Mouse (Mus musculus) midbrain, embryonic 14.5 days (tissue): Measurements from ENCODE around the gene Vamp5. TPM values are rescaled to one million over a fixed set of nuclear protein-coding genes. Genes with fewer than 3 reads are reported as not detected.

Source experiments
- ATAC-seq: fragments of 200-750 bp; cut with Nextera tagmentation; 2 replicates; pipeline ENCODE4 v1.8.0; 2017; ENCODE audit warnings: moderate number of reproducible peaks, moderate library complexity; ENCODE audit not compliant: low FRiP score, low TSS enrichment
- DNase-seq: peaks from one replicate; pipeline ENCODE4 v3.0.0-alpha.2; 2015
- H3K27ac ChIP-seq: fragments of 300-500 bp; sonication (generic); replicated peaks from 2 replicates; pipeline ENCODE4 v1.5.1; 2014; ENCODE audit warnings: mild to moderate bottlenecking, low read depth, low read length, moderate library complexity
- H3K27me3 ChIP-seq: fragments of 300-500 bp; sonication (generic); 2 replicates; pipeline ENCODE4 v1.6.1; 2014; ENCODE audit warnings: low read length, control low read depth, mixed read lengths; ENCODE audit not compliant: control insufficient read depth, insufficient read depth
- H3K36me3 ChIP-seq: fragments of 300-500 bp; sonication (generic); 2 replicates; pipeline ENCODE4 v1.6.1; 2014; ENCODE audit warnings: low read length, control low read depth; ENCODE audit not compliant: control insufficient read depth, insufficient read depth
- H3K4me1 ChIP-seq: fragments of 300-500 bp; sonication (generic); 2 replicates; pipeline ENCODE4 v1.6.1; 2014; ENCODE audit warnings: mild to moderate bottlenecking, antibody characterized with exemption, low read length, control low read depth; ENCODE audit not compliant: control insufficient read depth, insufficient read depth
- H3K4me2 ChIP-seq: fragments of 300-500 bp; sonication (generic); 2 replicates; pipeline ENCODE4 v1.6.1; 2014; ENCODE audit warnings: mild to moderate bottlenecking, low read length, moderate library complexity
- H3K4me3 ChIP-seq: fragments of 300-500 bp; sonication (generic); replicated peaks from 2 replicates; pipeline ENCODE4 v1.5.1; 2014; ENCODE audit warnings: low read depth, low read length
- H3K9ac ChIP-seq: fragments of 300-500 bp; sonication (generic); replicated peaks from 2 replicates; pipeline ENCODE4 v1.6.1; 2014; ENCODE audit warnings: mild to moderate bottlenecking, low read length, moderate library complexity
- H3K9me3 ChIP-seq: fragments of 300-500 bp; sonication (generic); 2 replicates; pipeline ENCODE4 v1.6.1; 2016; ENCODE audit warnings: low read length, control low read depth, mixed read lengths; ENCODE audit not compliant: control insufficient read depth
- WGBS: fragments of 180-500 bp; shearing (Covaris S2); extraction: QIAGEN DNeasy Blood & Tissue Kit; methylation state at CpG from one replicate; pipeline ENCODE4 v1.1.7; 2014; 5-methylcytosine and 5-hydroxymethylcytosine counted together
- polyA plus RNA-seq: library from polyadenylated mRNA; unstranded; fragments of >200 nt; fragmentation: Nextera tagmentation; extraction: Ambion mirVana; gene quantifications from 2 replicates; pipeline ENCODE4 v1.2.1, GENCODE M21; 2014

Gene Vamp5
- polyA plus RNA-seq, 1 experiment from 2014 or later = 15.2 TPM

- no peaks in the 10 kb centered on the region for H3K27me3 ChIP-seq
- no peak overlapping the region for H3K4me2 ChIP-seq
- DNase-seq (no peak), ATAC-seq (no peak)
- H3K4me3 ChIP-seq = no peak overlapping the region
- no peak overlapping the region for H3K9ac ChIP-seq
- peaks cover 5% of the 10 kb centered on the region; the same call in 1 of the 2 replicates for H3K36me3 ChIP-seq
- H3K4me1 ChIP-seq = 0 out of 2 replicates have a peak, but pooled peaks cover 11% of the 10 kb centered on the region
- 67% methylated on average over 6 of the region's 6 CpGs for WGBS
- H3K9me3 ChIP-seq = no peaks in the 10 kb centered on the region
- H3K27ac ChIP-seq = no peak overlapping the region
Observed at GRCm38 (mm10) chr6:72364985-72365384, 15.3 kb downstream of the Vamp5 start.

- peaks cover 14% of the 10 kb centered on the region for H3K36me3 ChIP-seq
- ATAC-seq = no peak
- H3K27me3 ChIP-seq = no peaks in the 10 kb centered on the region
- 0 out of 2 replicates have a peak, but pooled peaks cover 11% of the 10 kb centered on the region for H3K4me1 ChIP-seq
- 41% methylated on average over 7 of the region's 7 CpGs for WGBS
- H3K27ac ChIP-seq = no peak overlapping the region
- no peak for DNase-seq
- H3K9ac ChIP-seq = no peak overlapping the region
- no peaks in the 10 kb centered on the region for H3K9me3 ChIP-seq
- H3K4me3 ChIP-seq = no peak overlapping the region
- H3K4me2 ChIP-seq = no peak overlapping the region
Observed at GRCm38 (mm10) chr6:72364009-72364408, 16.3 kb downstream of the Vamp5 start.

GRCm38 (mm10) chr6:72362132-72363028 is 17.9 kb downstream of the Vamp5 start:
- H3K27me3 ChIP-seq = no peaks in the 10 kb centered on the region
- H3K36me3 ChIP-seq = peaks cover 22% of the 10 kb centered on the region
- under 1% methylated on average over 42 of the region's 42 CpGs for WGBS
- H3K9ac ChIP-seq = peak overlapping the region; percentile 63
- ATAC-seq = peak; percentile 99
- peak overlapping the region; percentile 78 for H3K27ac ChIP-seq
- peak; percentile 97 for DNase-seq
- 0 out of 2 replicates have a peak, but pooled peaks cover 11% of the 10 kb centered on the region for H3K4me1 ChIP-seq
- H3K9me3 ChIP-seq = no peaks in the 10 kb centered on the region
- H3K4me2 ChIP-seq = peak overlapping the region; percentile 88
- peak overlapping the region; percentile 72 for H3K4me3 ChIP-seq

- H3K9ac ChIP-seq = no peak overlapping the region
- peaks cover 22% of the 10 kb centered on the region for H3K36me3 ChIP-seq
- no peaks in the 10 kb centered on the region for H3K9me3 ChIP-seq
- no peak overlapping the region for H3K27ac ChIP-seq
- peak overlapping the region; percentile 88 for H3K4me2 ChIP-seq
- H3K4me1 ChIP-seq = peaks cover 13% of the 10 kb centered on the region; the same call in 1 of the 2 replicates
- ATAC-seq (no peak), DNase-seq (no peak)
- H3K27me3 ChIP-seq = no peaks in the 10 kb centered on the region
- WGBS = 85% methylated on average over 5 of the region's 5 CpGs
- H3K4me3 ChIP-seq = 0 out of 2 replicates have a peak overlapping the region, but pooled peaks have one; percentile 72
Observed at GRCm38 (mm10) chr6:72361121-72361551, 19.1 kb downstream of the Vamp5 start.

DNA sequence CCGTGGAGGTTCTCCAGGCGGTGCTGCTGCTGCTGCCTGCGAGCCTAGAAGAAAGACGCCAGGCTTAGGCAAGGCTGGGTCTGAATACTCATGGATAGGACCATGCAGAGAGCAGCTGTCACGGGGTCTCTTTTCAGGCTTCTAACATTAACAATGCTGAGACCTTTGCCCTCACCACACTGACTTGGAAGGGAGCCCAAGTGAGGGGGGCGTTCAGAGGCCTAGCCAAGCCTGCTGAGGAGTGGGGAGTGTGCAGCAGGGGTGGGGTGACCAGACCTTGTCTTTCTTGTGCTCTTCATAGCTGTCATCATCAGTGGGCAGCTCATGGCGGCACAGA is 19.7 kb downstream of the Vamp5 start:
- no peak overlapping the region for H3K9ac ChIP-seq
- H3K4me2 ChIP-seq = no peak overlapping the region; the same call in 1 of the 2 replicates
- H3K36me3 ChIP-seq = peaks cover 22% of the 10 kb centered on the region
- WGBS = 70% methylated on average over 7 of the region's 7 CpGs
- H3K4me1 ChIP-seq = peaks cover 16% of the 10 kb centered on the region; the same call in 1 of the 2 replicates
- ATAC-seq (no peak), DNase-seq (no peak)
- no peak overlapping the region for H3K4me3 ChIP-seq
- no peaks in the 10 kb centered on the region for H3K9me3 ChIP-seq
- H3K27me3 ChIP-seq = no peaks in the 10 kb centered on the region
- H3K27ac ChIP-seq = no peak overlapping the region

DNA sequence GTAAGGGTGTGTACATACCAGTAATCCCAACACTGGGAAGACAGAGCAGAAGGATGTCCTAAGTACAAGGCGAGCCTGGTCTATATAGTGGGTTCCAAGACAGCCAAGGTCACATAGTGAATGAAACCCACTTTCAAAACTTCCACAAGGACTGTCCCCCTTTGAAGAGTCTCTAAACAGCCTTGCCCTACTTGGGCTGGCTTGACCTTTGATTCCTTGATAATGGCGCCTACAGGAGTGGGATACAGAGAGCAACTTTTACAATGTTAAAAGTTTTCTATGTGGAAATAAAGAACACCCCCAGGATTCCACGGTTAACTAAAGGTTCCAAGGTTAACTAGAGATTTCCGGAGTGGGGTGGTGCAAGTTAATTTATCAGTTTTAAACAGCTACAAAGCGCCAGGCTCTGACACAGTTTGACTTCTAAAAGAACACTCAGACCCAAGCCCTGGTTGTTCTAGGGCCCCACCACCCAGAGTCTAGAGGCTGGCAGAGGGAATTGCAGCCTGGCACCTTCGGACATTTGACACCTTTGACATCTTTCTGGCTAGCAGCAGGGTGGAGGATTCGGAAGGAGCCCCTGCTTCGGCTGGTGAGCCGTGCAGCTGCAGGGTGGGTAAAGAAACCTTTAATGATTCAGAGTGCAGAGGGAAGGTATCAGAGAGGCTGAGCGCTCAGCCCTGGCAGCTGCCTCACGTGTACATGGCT is 20.2 kb downstream of the Vamp5 start:
- H3K36me3 ChIP-seq = peaks cover 22% of the 10 kb centered on the region
- DNase-seq (no peak), ATAC-seq (no peak)
- H3K9me3 ChIP-seq = no peaks in the 10 kb centered on the region
- 88% methylated on average over 11 of the region's 11 CpGs for WGBS
- no peak overlapping the region for H3K27ac ChIP-seq
- H3K4me1 ChIP-seq = peaks cover 16% of the 10 kb centered on the region; the same call in 1 of the 2 replicates
- no peak overlapping the region for H3K9ac ChIP-seq
- no peak overlapping the region for H3K4me2 ChIP-seq
- no peaks in the 10 kb centered on the region for H3K27me3 ChIP-seq
- H3K4me3 ChIP-seq = no peak overlapping the region

GRCm38 (mm10) chr6:72359343-72359742 is 20.9 kb downstream of the Vamp5 start:
- WGBS = 89% methylated on average over 2 of the region's 2 CpGs
- Histone ChIP-seq H3K4me3 (no peak overlapping the region), H3K36me3 (peaks cover 22% of the 10 kb centered on the region), H3K4me2 (no peak overlapping the region), H3K27ac (no peak overlapping the region), H3K4me1 (peaks cover 22% of the 10 kb centered on the region; the same call in 1 of the 2 replicates), H3K9ac (no peak overlapping the region), H3K9me3 (no peaks in the 10 kb centered on the region), H3K27me3 (no peaks in the 10 kb centered on the region)
- no peak for ATAC-seq
- DNase-seq = no peak

DNA sequence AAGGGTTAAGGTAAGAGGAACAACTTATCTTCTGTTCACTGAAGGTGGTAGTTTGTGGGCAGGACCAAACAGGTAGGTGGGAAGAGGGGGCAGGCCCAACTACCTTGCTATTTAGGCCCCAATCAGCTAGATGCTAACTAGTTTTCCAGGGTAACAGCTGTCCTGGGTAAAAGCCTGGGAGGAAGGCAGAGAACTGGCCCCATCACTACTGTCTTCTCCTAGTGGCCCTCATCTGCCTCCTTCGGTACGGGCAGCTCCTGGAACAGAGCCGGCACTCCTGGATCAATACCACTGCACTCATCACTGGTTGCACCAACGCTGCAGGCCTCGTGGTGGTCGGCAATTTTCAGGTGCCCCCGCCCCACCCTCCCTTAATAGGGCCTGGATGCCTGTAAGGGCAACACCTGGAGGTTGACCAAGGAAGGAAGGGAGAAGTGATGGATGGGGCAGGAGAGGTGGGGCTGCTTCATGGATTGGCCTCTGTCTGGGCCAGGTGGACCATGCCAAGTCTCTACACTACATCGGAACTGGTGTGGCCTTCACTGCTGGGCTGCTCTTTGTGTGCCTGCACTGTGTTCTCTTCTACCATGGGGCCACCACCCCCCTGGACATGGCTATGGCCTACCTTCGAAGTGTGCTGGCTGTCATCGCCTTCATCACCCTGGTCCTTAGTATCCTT is 22.0 kb downstream of the Vamp5 start:
- WGBS = 92% methylated on average over 10 of the region's 10 CpGs
- Histone ChIP-seq H3K4me2 (no peak overlapping the region), H3K27me3 (no peaks in the 10 kb centered on the region), H3K9me3 (no peaks in the 10 kb centered on the region), H3K4me1 (peaks cover 22% of the 10 kb centered on the region; the same call in 1 of the 2 replicates), H3K36me3 (peaks cover 22% of the 10 kb centered on the region), H3K9ac (no peak overlapping the region), H3K27ac (no peak overlapping the region), H3K4me3 (no peak overlapping the region)
- ATAC-seq (no peak), DNase-seq (no peak)
